Mouse (Mus musculus) embryo, embryonic 10.5 days (tissue): ENCODE results near the gene Csnk2a1.
A peak's percentile ranks its signal among the peaks of the same experiment; 100 is the strongest.
"Not testable (repeated sequence)": the region's sequence is repeated elsewhere in the genome, so short reads cannot be mapped to it uniquely, and the experiment has no call there.

Experiments used
- DNase-seq: peaks from one replicate; pipeline ENCODE4 v3.0.0-alpha.2; 2015; ENCODE audit warnings: low spot score

Gene Csnk2a1

DNA sequence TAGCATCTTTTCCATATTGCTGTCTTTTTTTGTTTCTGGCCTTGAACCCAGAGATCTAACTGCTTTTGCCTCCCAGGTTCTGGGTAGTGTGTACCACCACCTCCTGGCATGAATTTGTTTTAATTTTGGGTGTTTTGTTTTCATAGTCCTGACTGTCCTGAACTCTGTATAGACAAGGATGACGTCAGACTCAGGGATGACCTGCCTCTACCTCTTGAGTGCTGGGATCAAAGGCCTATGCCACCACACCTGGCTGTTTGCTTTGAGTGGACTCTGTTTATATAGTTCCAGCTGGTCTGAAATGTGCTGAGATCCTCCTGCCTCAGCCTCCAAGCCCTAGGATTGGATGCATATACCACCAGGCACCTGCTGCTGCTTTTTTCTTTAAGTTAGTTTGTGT is 11.3 kb downstream of the Csnk2a1 start:
- no peak for DNase-seq

DNA sequence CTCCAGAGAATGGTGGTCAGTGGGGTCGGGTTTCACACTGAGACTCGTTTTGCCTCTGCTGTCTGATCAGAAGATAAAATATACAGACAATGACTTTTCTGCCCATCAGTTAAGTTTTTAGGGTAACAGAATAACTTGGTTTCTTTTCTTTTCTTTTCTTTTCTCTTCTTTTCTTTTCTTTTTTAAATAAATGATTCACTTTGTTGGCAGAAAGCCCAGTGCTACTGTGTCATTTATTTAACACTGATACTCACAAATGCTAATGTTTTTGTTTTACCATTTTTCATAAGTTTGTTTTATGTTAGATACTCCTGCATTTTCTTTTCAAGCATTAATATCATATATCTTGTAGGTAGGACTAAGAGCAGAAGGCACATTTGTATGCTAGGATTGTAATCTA is 13.9 kb downstream of the Csnk2a1 start:
- no peak for DNase-seq

DNA sequence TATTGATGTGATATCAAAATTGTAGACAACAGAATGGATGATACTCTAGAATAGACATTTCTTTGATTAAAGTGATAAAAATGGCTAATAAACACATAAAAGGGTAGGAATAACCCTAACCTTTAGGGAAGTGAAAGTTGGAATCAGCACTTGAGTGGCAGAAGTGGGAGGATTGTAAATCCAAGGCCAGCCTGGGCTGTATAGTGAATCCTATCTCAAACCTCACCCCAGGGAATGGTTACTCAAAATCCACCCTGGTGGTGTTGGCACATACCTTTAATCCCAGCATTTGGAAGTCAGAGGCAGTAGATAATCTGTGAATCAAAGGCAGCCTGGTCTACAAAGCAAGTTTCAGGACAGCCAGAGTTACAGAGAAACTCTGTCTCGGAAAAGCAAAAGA is 20.6 kb downstream of the Csnk2a1 start:
- no peak for DNase-seq

DNA sequence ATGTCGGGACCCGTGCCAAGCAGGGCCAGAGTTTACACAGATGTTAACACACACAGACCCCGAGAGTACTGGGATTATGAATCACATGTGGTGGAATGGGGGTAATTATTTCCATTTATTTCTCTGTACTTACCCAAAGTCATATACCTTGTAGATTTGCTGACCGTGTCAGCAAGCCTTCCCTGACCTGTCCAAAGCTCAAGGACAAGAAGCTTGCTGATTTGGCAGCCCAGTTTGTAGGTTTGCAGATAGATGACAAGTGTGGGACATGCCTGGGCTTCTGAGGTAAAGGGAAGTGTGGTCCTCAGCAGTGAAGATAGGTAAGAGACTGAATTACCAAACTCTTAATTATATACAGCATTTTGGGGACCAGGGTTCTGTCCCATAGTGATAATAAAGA is 23.9 kb downstream of the Csnk2a1 start:
- DNase-seq = no peak

DNA sequence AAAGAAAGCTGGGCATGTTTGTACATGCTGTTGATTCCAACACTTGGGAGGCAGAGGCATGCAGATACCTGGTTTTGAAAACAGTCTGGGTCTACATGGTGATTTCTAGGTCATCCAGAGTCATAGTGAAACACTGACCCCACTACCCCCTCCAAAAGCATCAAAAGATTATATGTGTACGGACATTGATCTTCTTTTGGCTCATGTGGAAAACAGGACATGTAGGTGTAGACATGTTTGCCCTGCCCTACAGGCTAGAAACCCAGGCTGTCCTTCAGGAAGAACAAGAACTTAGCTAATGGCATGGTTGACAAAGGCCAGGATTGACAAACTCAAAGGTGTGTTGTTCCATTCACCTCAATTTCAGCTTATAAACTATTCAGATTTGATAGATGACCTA is 33.1 kb downstream of the Csnk2a1 start:
- no peak for DNase-seq

DNA sequence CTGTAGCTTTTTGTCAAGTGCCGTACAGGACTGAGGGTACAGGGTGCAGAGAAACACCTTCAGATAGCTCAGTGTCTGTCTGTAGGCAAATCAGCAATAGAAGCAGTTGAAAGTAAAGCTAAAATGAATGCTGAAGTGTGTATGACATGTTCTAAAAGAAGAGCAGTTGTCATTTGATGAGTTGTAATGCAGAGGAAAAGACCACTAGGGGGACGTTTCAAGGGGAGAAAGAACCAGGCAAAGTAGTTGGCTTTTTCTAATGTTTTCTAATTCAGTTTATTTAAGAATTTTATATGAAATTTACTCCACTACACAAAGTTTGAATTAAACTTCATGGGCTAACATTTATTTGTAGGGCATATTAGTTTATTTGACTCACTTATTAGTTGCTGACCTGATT is 47.0 kb downstream of the Csnk2a1 start:
- peak; percentile 10 for DNase-seq

DNA sequence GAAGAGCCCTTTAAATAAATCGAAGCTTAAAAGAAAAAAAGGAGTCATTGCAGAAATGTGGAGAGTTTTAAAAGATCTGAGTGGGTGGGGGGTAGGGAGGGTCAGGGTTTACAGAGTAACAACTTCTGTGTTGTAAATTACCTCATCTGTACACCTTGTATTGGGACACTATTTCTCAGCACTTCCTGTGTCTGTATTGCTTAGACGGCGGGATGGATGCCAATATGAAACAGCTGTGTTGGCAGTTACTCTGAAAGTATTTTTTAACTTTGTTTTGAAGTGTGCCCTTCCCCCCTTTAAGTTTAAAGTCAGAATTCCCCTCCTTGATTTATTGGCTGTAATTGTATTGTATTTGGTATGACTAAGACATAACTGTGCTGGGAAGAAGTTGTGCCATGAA is 54.8 kb downstream of the Csnk2a1 start:
- no peak for DNase-seq

DNA sequence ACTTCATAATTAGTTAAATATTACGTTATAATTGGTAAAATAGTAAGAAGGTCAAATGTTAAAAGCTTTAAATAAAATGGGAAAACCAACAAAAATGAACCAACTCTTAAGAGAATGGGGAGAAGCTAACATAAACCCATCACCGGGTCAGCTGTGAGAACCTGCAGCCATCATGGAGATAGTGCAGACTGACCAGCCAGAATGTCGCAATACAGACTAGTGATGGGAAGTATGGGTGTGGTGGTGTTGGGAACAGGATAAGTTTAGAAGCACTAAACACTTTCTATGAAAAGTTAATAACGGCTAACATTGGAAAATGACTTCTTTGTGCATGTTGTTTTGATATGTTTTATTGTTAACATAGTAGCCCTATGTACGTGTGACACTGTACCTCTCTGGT is 60.9 kb downstream of the Csnk2a1 start:
- no peak for DNase-seq

DNA sequence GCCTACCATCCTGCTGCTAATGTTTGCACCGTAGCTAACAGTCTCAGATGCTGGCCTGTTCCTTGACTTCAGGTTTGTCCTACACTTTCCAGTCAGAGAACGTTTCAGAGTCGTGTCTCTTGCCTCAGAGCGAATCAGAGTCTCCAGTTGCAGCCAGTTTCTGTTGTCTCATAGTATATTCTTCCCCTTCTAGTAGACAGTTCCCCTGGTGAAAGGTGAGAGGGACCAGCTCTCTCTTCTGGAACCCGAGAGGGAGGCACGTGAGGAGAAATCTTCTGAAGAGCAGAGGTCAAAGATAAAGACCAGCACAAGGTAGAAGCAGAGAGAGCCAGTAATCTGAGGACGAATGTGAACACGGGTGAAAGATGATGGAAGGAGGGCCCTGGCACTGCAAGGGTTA is 61.4 kb downstream of the Csnk2a1 start:
- DNase-seq = no peak

GRCm38 (mm10) chr2:152289623-152290022 is 63.0 kb downstream of the Csnk2a1 start:
- DNase-seq = not testable (repeated sequence)

DNA sequence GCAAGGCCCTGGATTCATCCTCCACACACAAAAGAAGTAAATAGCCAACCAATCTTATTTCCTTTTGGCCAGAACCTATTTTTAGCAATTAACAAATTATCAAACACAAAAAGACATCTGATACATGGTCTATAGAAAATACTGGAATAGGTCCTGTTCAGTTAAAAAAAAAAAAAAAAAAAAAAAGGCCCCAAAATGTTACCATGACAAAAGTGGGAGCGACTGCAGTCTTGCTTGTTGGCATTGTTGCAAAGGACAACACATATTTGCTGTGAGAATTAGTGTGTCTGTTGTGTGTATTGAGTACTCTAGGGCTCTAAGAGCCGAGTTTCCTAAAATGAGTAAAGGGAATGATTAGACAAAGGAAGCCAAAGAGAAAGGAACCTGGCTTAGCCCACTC is 65.8 kb downstream of the Csnk2a1 start:
- no peak for DNase-seq

- DNase-seq = no peak
These were observed 66.6 kb downstream of the Csnk2a1 start for GRCm38 (mm10) chr2:152293179-152293726.

DNA sequence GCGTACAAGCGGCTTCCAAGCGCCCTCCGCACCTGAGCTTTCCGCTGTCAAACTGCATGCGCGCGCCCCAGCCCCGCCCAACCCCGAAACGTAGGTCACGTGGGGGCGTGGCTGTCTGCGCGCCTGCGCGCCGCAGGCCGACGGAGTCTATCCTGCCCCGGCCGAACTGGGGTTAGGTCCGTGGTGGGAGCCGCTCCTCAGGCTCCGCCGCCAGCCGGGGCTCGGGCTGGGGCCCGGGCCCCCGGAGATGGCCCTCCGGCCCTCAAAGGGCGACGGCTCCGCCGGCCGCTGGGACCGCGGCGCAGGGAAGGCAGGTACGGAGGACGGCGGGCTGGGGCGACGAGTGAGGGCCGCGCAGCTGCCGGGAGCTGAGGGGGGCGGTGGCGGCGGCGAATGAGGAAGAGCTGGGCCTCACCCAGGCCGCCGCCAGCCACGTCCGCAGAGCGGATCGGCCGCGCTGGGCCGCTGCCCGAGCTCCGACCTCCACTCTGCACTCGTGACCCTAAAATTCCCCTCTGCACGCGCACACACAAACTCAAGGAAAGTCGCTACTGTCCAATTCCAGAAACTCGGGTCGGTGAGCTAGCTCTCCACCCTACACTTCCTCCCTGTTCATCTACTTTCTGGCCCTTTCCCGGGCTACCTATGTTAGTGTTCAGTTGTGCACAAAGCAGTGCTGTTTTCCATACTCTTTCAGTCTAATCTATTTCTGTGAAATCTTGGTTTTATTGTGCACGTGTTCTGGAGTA is 67.3 kb downstream of the Csnk2a1 start, which contains the start of gene Tbc1d20:
Gene Tbc1d20 (plus strand): TSS at position 102 of the 749 bp plus-strand sequence.
- peak; percentile 94 for DNase-seq

GRCm38 (mm10) chr2:152294541-152294940 is 67.9 kb downstream of the Csnk2a1 start:
- DNase-seq = no peak

DNA sequence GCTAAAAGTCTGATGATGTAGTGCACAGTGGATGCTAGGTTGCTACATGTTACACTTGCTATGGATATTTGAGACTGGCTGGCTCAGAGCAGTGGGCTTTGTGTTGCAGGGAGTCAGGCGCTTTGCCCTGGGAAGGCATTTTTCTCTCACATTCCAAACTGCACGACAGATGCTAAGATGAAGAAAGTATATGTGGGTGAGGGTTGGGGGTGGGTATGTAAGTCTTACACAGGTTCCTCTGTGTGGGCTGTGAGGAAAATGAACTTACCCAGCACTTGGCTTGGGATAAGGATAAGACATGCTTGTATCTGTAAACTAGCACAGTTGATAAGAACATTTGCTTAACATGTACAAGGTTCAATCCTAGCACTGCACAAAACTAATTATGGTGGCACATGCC is 76.2 kb downstream of the Csnk2a1 start:
- no peak for DNase-seq

- DNase-seq = peak; percentile 45
These were observed 77.1 kb downstream of the Csnk2a1 start for GRCm38 (mm10) chr2:152303781-152304180.

GRCm38 (mm10) chr2:152305480-152305879 is 78.8 kb downstream of the Csnk2a1 start:
- no peak for DNase-seq

DNA sequence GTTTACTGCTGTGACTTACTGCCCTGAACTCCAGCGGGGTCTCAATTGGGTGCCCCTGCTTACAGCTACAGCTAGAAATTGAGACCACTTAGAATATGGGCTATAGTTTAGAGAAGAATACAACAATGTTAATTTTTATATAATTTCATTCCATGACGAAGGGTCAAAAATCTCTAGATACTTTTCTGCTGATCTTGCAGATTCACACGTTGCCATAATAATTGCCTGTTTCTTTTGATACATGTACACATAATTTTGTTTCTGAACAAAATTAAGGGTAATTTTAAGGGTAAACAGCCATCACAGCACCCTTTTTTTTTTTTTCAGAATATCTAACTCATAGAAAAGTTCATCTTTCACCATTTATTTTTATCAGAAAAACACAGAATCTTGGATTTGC is 80.5 kb downstream of the Csnk2a1 start:
- DNase-seq = no peak

DNA sequence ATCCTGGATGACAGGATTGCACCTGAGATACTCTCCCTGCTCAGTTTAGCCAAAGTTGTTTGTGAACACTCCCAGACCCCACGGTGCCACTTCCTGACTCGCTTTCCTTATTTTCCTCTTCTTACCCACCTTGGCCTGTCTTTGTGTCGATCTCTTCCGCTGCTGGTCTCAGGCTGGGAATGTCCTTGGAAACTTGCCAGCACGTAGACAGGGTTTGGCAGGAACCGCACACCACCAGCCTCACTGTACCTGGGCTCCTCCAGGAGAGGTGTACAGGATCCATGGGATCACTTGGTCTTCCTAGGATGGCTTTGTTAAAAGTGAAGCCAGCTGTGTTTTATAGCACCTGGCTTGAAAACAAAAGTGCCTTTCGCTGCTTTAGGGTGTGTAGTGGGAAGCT is 86.4 kb downstream of the Csnk2a1 start:
- no peak for DNase-seq

DNA sequence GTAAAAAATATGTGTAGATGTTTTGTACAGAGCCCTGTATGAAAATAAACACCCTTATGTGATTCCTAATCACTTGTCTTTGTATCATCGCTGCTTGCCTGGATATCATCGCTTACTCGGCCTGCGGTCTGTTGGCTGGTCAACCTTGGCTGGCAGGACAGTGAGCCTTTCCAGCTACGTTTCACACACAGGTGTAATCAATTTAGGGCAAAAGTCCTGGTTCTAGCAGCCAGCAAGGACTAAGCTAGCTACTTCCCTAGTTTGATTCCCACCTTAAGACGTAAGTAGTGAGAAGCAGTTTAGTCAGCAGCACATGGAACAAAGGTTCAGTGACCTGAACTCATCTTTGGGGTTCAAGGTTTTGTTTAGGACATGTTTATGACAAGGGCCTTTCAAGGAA is 87.3 kb downstream of the Csnk2a1 start:
- no peak for DNase-seq

GRCm38 (mm10) chr2:152317054-152317453 is 90.4 kb downstream of the Csnk2a1 start:
- no peak for DNase-seq

- DNase-seq = no peak
These were observed 94.9 kb downstream of the Csnk2a1 start for GRCm38 (mm10) chr2:152321558-152321957.

DNA sequence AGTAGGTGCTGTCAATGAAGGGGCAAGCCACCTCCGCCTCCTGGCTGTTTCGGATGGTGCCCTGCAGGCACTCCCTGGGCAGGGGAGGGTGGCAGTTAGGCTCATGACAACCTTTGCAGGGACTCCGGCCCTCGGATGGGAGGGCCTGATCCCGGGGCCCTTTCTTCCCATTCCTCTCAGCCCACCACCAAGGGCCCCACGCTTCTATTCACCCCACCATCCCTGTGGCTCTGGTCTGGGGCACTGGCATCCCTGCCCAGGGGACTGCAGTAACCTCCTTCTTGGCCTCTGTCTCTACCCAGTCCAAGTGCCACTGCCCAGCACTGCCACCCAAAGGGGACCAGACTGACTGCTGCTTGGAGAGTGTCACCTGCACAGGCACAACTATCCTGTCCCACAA is 95.6 kb downstream of the Csnk2a1 start:
- DNase-seq = no peak

DNA sequence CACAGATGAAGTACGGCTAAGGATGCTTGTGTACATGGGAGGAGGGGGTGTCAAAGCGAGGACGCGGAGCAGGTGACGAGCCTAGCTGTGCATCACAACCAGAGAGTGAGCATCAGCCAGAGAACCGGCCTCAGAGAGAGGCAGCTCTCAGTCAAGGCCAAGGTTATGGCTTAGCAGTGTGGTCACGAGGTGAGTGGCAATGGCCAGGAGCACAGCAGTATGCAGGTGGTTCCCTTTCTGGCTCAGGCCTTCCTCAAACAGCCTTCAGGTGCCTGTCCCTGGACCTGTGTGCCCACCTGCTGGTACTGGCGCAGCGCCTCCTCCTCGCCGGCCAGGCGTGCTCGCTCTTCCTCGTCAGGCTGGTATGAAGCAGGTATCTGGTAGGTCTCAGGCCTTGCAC is 97.3 kb downstream of the Csnk2a1 start:
- DNase-seq = no peak
